Mouse (Mus musculus) embryonic facial prominence, embryonic 11.5 days (tissue): Measurements from ENCODE around the gene Tsen34. TPM values are rescaled to one million over a fixed set of nuclear protein-coding genes. Genes with fewer than 3 reads are reported as not detected.
A peak's percentile ranks its signal among the peaks of the same experiment; 100 is the strongest.

Experiments used
- ATAC-seq: fragments of 200-750 bp; cut with Nextera tagmentation; replicated peaks from 2 replicates; pipeline ENCODE4 v1.8.0; 2017; ENCODE audit warnings: low read depth; ENCODE audit not compliant: insufficient number of reproducible peaks, low FRiP score, low TSS enrichment
- DNase-seq: peaks from one replicate; pipeline ENCODE4 v3.0.0-alpha.2; 2015; ENCODE audit warnings: low spot score
- H3K27ac ChIP-seq: fragments of 300-500 bp; sonication (generic); replicated peaks from 2 replicates; pipeline ENCODE4 v1.5.1; 2014; ENCODE audit warnings: mild to moderate bottlenecking, low read depth, low read length, control low read depth
- H3K27me3 ChIP-seq: fragments of 300-500 bp; sonication (generic); 2 replicates; pipeline ENCODE4 v1.6.1; 2014; ENCODE audit warnings: mild to moderate bottlenecking, low read length, moderate library complexity, mixed read lengths; ENCODE audit not compliant: control insufficient read depth, insufficient read depth
- H3K36me3 ChIP-seq: fragments of 300-500 bp; sonication (generic); replicated peaks from 2 replicates; pipeline ENCODE4 v1.6.1; 2014; ENCODE audit warnings: low read depth, mild to moderate bottlenecking, low read length, moderate library complexity, mixed read lengths; ENCODE audit not compliant: control insufficient read depth, insufficient read depth
- H3K4me1 ChIP-seq: fragments of 300-500 bp; sonication (generic); 2 replicates; pipeline ENCODE4 v1.6.1; 2014; ENCODE audit warnings: low read length, mixed read lengths; ENCODE audit not compliant: control insufficient read depth, insufficient read depth
- H3K4me2 ChIP-seq: fragments of 300-500 bp; sonication (generic); 2 replicates; pipeline ENCODE4 v1.6.1; 2014; ENCODE audit warnings: low read depth, mild to moderate bottlenecking, control low read depth, low read length, moderate library complexity
- H3K4me3 ChIP-seq: fragments of 300-500 bp; sonication (generic); 2 replicates; pipeline ENCODE4 v1.5.1; 2014; ENCODE audit warnings: low read depth, low read length, control low read depth
- H3K9ac ChIP-seq: fragments of 300-500 bp; sonication (generic); replicated peaks from 2 replicates; pipeline ENCODE4 v1.6.1; 2014; ENCODE audit warnings: mild to moderate bottlenecking, control low read depth, low read length
- H3K9me3 ChIP-seq: fragments of 300-500 bp; sonication (generic); replicated peaks from 2 replicates; pipeline ENCODE4 v1.6.1; 2016; ENCODE audit warnings: mild to moderate bottlenecking, low read length, inconsistent platforms, mixed read lengths; ENCODE audit not compliant: control insufficient read depth
- WGBS: fragments of 180-500 bp; shearing (Covaris S2); extraction: QIAGEN DNeasy Blood & Tissue Kit; methylation state at CpG from one replicate; pipeline ENCODE4 v1.1.7; 2014; 5-methylcytosine and 5-hydroxymethylcytosine counted together
- polyA plus RNA-seq: library from polyadenylated mRNA; unstranded; fragments of >200 nt; fragmentation: Nextera tagmentation; extraction: Ambion mirVana; gene quantifications from 2 replicates; pipeline ENCODE4 v1.2.1, GENCODE M21; 2014

Tsen34 gene
- 257 and 283 TPM in 2 replicates for polyA plus RNA-seq

DNA sequence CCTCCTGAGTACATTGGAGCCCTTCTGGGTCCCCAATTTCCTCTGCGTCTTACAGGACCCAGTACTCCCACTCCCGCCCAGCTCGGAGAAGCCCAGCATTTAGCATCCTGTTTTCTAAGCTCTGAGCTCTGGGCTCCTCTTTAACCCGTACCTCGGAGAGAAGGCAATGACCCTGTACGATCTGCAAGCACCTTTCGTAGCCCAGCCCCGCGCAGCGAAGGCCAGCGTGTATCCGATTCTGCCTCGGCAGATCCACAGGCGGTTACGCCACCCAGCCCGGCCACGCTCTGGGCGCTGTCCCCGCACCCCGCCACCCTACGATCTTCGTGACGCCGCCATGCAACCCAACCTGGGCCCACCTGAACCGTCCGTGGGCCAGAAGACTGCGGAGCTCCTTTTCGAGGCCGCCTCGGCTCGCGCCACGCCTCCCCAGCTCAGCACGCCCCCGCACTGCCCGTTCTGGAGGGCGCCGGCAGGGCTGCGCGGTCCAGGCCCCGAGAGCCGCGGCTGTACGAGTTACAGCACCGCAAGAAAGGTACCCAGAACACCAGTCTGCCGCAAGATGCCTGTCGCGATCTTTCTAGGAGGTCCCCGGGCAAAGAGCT, at the start of gene Tsen34:
Gene Tsen34, plus strand, starts transcription at position 482 of the 605 bp plus-strand sequence.
- WGBS = under 1% methylated on average over 49 of the region's 49 CpGs
- Histone ChIP-seq H3K9ac (peak within 1 kb of the TSS; percentile 87), H3K27ac (peak within 1 kb of the TSS; percentile 95), H3K4me2 (peak within 1 kb of the TSS; percentile 81), H3K36me3 (no peaks in the 10 kb centered on the region; the same call in 1 of the 2 replicates), H3K4me1 (no peaks in the 10 kb centered on the region), H3K4me3 (peak within 1 kb of the TSS; percentile 70), H3K27me3 (no peaks in the 10 kb centered on the region), H3K9me3 (no peaks in the 10 kb centered on the region)
- ATAC-seq = peak; percentile 72; the same call in 1 of the 2 replicates
- DNase-seq = peak; percentile 25

DNA sequence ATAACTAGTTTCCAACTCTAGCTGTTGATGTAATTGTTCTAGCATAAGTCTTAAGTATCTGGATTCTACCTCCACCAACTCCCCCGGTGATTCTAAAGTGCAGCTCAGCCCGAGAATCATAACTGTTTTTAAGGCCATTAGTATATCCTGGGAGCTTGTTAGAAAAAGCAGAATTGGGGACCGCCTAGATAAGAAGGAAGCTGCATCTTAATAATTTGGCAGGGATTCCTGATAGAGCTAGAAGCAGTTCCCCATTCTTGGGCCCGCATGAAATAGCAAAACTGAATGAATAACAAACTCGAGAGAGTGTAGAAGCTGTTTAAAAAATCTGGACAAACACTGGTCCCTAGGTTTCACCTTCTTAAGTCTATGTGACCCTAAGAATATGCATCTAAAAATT, 49.3 kb upstream of the Tsen34 start:
- peaks cover 6% of the 10 kb centered on the region; the same call in 1 of the 2 replicates for H3K4me1 ChIP-seq
- H3K9me3 ChIP-seq = no peaks in the 10 kb centered on the region
- 72% methylated on average over 5 of the region's 5 CpGs for WGBS
- H3K36me3 ChIP-seq = peaks cover 3% of the 10 kb centered on the region
- no peak overlapping the region; the same call in 1 of the 2 replicates for H3K4me2 ChIP-seq
- H3K27me3 ChIP-seq = no peaks in the 10 kb centered on the region
- H3K4me3 ChIP-seq = no peak overlapping the region
- DNase-seq = no peak
- no peak overlapping the region for H3K27ac ChIP-seq
- H3K9ac ChIP-seq = no peak overlapping the region
- ATAC-seq = no peak

GRCm38 (mm10) chr7:3643843-3644242, 48.8 kb upstream of the Tsen34 start:
- peak overlapping the region; percentile 54 for H3K4me2 ChIP-seq
- peaks cover 3% of the 10 kb centered on the region for H3K36me3 ChIP-seq
- 25% methylated on average over 9 of the region's 9 CpGs for WGBS
- DNase-seq = no peak
- no peak for ATAC-seq
- H3K9ac ChIP-seq = no peak overlapping the region; the same call in 1 of the 2 replicates
- no peaks in the 10 kb centered on the region for H3K9me3 ChIP-seq
- H3K27ac ChIP-seq = no peak overlapping the region
- peak overlapping the region; percentile 98 for H3K4me3 ChIP-seq
- no peaks in the 10 kb centered on the region for H3K27me3 ChIP-seq
- peaks cover 6% of the 10 kb centered on the region; the same call in 1 of the 2 replicates for H3K4me1 ChIP-seq

DNA sequence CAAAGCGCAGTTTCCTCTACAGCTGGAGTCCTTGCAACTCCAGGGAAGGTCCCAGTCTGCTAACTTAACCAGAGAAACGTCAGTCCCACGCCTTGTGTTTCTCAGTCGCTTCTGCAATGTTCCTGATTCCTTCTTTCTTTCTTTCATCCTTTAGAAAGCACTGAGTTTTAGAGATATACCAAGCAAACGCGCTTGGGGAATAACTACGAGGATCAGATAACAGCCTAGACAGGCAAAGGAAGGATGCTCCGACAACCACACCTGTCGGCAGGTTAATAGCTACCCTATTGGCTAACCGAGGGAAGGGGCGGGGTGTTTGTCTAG, 48.4 kb upstream of the Tsen34 start:
- peaks cover 3% of the 10 kb centered on the region for H3K36me3 ChIP-seq
- H3K4me1 ChIP-seq = peaks cover 6% of the 10 kb centered on the region; the same call in 1 of the 2 replicates
- H3K9me3 ChIP-seq = no peaks in the 10 kb centered on the region
- no peak overlapping the region for H3K27ac ChIP-seq
- peak overlapping the region; percentile 37 for H3K9ac ChIP-seq
- peak; percentile 24 for DNase-seq
- peak overlapping the region; percentile 98 for H3K4me3 ChIP-seq
- peak overlapping the region; percentile 54 for H3K4me2 ChIP-seq
- WGBS = under 1% methylated on average over 11 of the region's 11 CpGs
- no peaks in the 10 kb centered on the region for H3K27me3 ChIP-seq
- ATAC-seq = no peak

- Histone ChIP-seq H3K4me2 (peak within 1 kb of the TSS; percentile 86), H3K27me3 (no peaks in the 10 kb centered on the region), H3K9ac (peak within 1 kb of the TSS; percentile 99), H3K27ac (peak within 1 kb of the TSS; percentile 98), H3K4me1 (peaks cover 6% of the 10 kb centered on the region; the same call in 1 of the 2 replicates), H3K36me3 (no peaks in the 10 kb centered on the region; the same call in none of the 2 replicates), H3K4me3 (peak within 1 kb of the TSS; percentile 98), H3K9me3 (no peaks in the 10 kb centered on the region)
- under 1% methylated on average over 54 of the region's 58 CpGs for WGBS
- ATAC-seq = peak; percentile 99
- peak; percentile 98 for DNase-seq
Observed at GRCm38 (mm10) chr7:3644672-3645487, 47.8 kb upstream of the Tsen34 start, which contains the start of gene Cnot3. Cnot3 (plus strand) TSS chr7:3645268.

DNA sequence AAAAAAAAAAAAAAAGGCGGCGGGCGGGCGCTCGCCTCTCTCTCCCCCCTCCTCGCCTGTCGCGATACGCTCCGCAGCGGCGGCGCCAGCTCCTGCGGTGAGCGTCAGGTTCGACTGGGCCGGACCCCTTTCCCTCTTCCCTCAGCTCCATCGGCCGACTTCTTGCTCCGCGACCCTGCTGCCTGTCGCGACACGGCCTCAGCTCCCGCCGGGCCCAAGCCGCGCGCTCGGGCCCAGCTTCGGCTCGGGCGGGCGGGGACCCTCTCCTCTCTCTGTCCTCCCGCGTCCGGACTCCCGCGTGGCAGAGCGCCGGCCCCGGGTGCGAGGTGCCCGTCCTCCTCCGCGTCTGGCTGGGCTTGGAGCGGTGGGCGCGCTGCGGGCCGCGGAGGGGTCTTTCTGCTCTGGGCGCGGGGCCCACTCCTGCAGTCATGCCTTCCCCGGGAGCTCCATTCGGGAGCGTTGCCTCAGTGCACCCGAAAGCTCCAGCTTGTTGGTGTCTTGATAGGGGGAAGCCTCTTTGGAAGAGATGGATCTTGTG, 47.1 kb upstream of the Tsen34 start:
- Histone ChIP-seq H3K9ac (peak overlapping the region; percentile 99), H3K9me3 (no peaks in the 10 kb centered on the region), H3K36me3 (no peaks in the 10 kb centered on the region; the same call in none of the 2 replicates), H3K4me3 (peak overlapping the region; percentile 98), H3K27ac (peak overlapping the region; percentile 98), H3K4me1 (peaks cover 6% of the 10 kb centered on the region; the same call in 1 of the 2 replicates), H3K27me3 (no peaks in the 10 kb centered on the region), H3K4me2 (peak overlapping the region; percentile 86)
- 0% methylated on average over 51 of the region's 58 CpGs for WGBS
- ATAC-seq (no peak; the same call in 1 of the 2 replicates), DNase-seq (peak; percentile 25)

DNA sequence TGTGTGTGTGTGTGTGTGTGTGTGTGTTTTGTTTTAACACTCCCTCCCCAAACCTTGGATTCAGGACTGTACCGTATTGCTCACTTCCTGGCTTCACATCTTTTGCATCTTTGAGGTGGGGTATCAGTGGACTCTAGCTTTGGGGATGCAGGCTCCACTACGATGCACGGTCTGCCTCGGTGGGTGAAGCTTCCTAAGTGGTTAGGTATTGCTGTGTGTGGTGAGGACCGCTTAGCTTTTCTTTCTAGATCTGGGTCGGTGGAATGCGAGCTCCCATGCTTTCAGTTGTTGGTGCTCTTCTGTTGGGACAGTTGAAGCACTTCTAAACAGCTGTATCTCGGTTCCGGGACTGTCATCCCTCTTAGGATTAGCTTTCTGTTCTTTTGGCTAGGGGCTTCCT, 46.5 kb upstream of the Tsen34 start:
- no peaks in the 10 kb centered on the region for H3K27me3 ChIP-seq
- H3K9me3 ChIP-seq = no peaks in the 10 kb centered on the region
- peak overlapping the region; percentile 99 for H3K9ac ChIP-seq
- H3K4me2 ChIP-seq = peak overlapping the region; percentile 86
- ATAC-seq (no peak), DNase-seq (no peak)
- H3K4me3 ChIP-seq = peak overlapping the region; percentile 98
- no peaks in the 10 kb centered on the region; the same call in none of the 2 replicates for H3K36me3 ChIP-seq
- 18% methylated on average over 9 of the region's 9 CpGs for WGBS
- H3K27ac ChIP-seq = no peak overlapping the region
- H3K4me1 ChIP-seq = peaks cover 6% of the 10 kb centered on the region; the same call in 1 of the 2 replicates
